Mouse (Mus musculus): ENCODE measurements around the gene Cacna1b. TPM values are rescaled to one million over a fixed set of nuclear protein-coding genes. Genes with fewer than 3 reads are reported as not detected.

The Cacna1b gene
- polyA plus RNA-seq, 1 experiment from 2014 or later, result 10.9 TPM

GRCm38 (mm10) chr2:24762446-24762960 lies 449 bp downstream of the Cacna1b start:
- ATAC-seq (ENCODE audit: low FRiP score), result peak; percentile 71

GRCm38 (mm10) chr2:24761923-24762445 lies 968 bp downstream of the Cacna1b start:
- Histone ChIP-seq H3K9ac (peak overlapping the region; percentile 92), H3K9me3 (no peaks in the 10 kb centered on the region), H3K4me2 (peak overlapping the region; percentile 94), H3K27ac (peak overlapping the region; percentile 90), H3K27me3 (peaks cover 20% of the 10 kb centered on the region), H3K36me3 (peaks cover 17% of the 10 kb centered on the region), H3K4me1 (replicated peaks) (peaks cover 49% of the 10 kb centered on the region), H3K4me3 (peak overlapping the region; percentile 85)
- ATAC-seq (ENCODE audit: low FRiP score), result peak; percentile 69
- WGBS, result under 1% methylated on average over 35 of the region's 35 CpGs

More at GRCm38 (mm10) chr2:24762446-24762960, 449 bp downstream of the Cacna1b start:
- Histone ChIP-seq H3K9me3 (no peaks in the 10 kb centered on the region), H3K4me3 (peak overlapping the region; percentile 85), H3K4me1 (replicated peaks) (peaks cover 49% of the 10 kb centered on the region), H3K27me3 (peaks cover 20% of the 10 kb centered on the region), H3K36me3 (peaks cover 12% of the 10 kb centered on the region), H3K4me2 (peak overlapping the region; percentile 94), H3K9ac (peak overlapping the region; percentile 92), H3K27ac (peak overlapping the region; percentile 90)
- under 1% methylated on average over 52 of the region's 52 CpGs for WGBS

GRCm38 (mm10) chr2:24755276-24755675 lies 7.7 kb downstream of the Cacna1b start:
- Histone ChIP-seq H3K9ac (no peak overlapping the region), H3K4me1 (replicated peaks) (peaks cover 49% of the 10 kb centered on the region), H3K4me3 (no peak overlapping the region), H3K9me3 (no peaks in the 10 kb centered on the region), H3K27me3 (no peaks in the 10 kb centered on the region), H3K36me3 (peaks cover 83% of the 10 kb centered on the region), H3K27ac (no peak overlapping the region), H3K4me2 (no peak overlapping the region)
- WGBS, result 100% methylated on average over 1 of the region's 1 CpGs
- peak; percentile 18; the same call in 1 of the 2 replicates for ATAC-seq (ENCODE audit: low FRiP score)

GRCm38 (mm10) chr2:24752599-24752998 lies 10.4 kb downstream of the Cacna1b start:
- peaks cover 88% of the 10 kb centered on the region for H3K36me3 ChIP-seq
- H3K9ac ChIP-seq, result no peak overlapping the region; the same call in 1 of the 2 replicates
- H3K27ac ChIP-seq, result no peak overlapping the region
- no peak for ATAC-seq (ENCODE audit: low FRiP score)
- no peaks in the 10 kb centered on the region for H3K27me3 ChIP-seq
- H3K4me2 ChIP-seq, result no peak overlapping the region
- H3K4me3 ChIP-seq, result no peak overlapping the region
- 70% methylated on average over 4 of the region's 4 CpGs for WGBS
- H3K4me1 ChIP-seq (replicated peaks), result peaks cover 25% of the 10 kb centered on the region
- H3K9me3 ChIP-seq, result no peaks in the 10 kb centered on the region

- no peak overlapping the region for H3K27ac ChIP-seq
- H3K4me3 ChIP-seq, result no peak overlapping the region
- ATAC-seq (ENCODE audit: low FRiP score), result no peak
- H3K36me3 ChIP-seq, result peaks cover 74% of the 10 kb centered on the region
- H3K9ac ChIP-seq, result no peak overlapping the region
- H3K4me1 ChIP-seq (replicated peaks), result peaks cover 16% of the 10 kb centered on the region
- no peaks in the 10 kb centered on the region for H3K27me3 ChIP-seq
- WGBS, result 78% methylated on average over 3 of the region's 3 CpGs
- H3K9me3 ChIP-seq, result no peaks in the 10 kb centered on the region
- H3K4me2 ChIP-seq, result no peak overlapping the region
Measured at GRCm38 (mm10) chr2:24750051-24750450, 12.9 kb downstream of the Cacna1b start.

GRCm38 (mm10) chr2:24747878-24748277 lies 15.1 kb downstream of the Cacna1b start:
- Histone ChIP-seq H3K27me3 (no peaks in the 10 kb centered on the region), H3K27ac (no peak overlapping the region), H3K4me3 (no peak overlapping the region), H3K9ac (no peak overlapping the region), H3K9me3 (no peaks in the 10 kb centered on the region), H3K4me1 (replicated peaks) (peaks cover 7% of the 10 kb centered on the region; the same call in 1 of the 2 replicates), H3K4me2 (no peak overlapping the region), H3K36me3 (peaks cover 62% of the 10 kb centered on the region)
- WGBS, result 74% methylated on average over 7 of the region's 7 CpGs
- ATAC-seq (ENCODE audit: low FRiP score), result no peak

- no peak overlapping the region for H3K4me3 ChIP-seq
- 83% methylated on average over 5 of the region's 5 CpGs for WGBS
- H3K27ac ChIP-seq, result no peak overlapping the region
- H3K9ac ChIP-seq, result no peak overlapping the region
- no peak for ATAC-seq (ENCODE audit: low FRiP score)
- H3K9me3 ChIP-seq, result no peaks in the 10 kb centered on the region
- peaks cover 15% of the 10 kb centered on the region for H3K36me3 ChIP-seq
- H3K4me1 ChIP-seq (replicated peaks), result peaks cover 6% of the 10 kb centered on the region; the same call in 1 of the 2 replicates
- H3K27me3 ChIP-seq, result no peaks in the 10 kb centered on the region
- H3K4me2 ChIP-seq, result no peak overlapping the region
Measured at GRCm38 (mm10) chr2:24739701-24740100, 23.3 kb downstream of the Cacna1b start.

GRCm38 (mm10) chr2:24733157-24733556 lies 29.8 kb downstream of the Cacna1b start:
- 89% methylated on average over 4 of the region's 4 CpGs for WGBS
- H3K9me3 ChIP-seq, result no peaks in the 10 kb centered on the region
- peaks cover 56% of the 10 kb centered on the region for H3K36me3 ChIP-seq
- no peak overlapping the region for H3K4me3 ChIP-seq
- no peaks in the 10 kb centered on the region for H3K4me1 ChIP-seq (replicated peaks)
- H3K4me2 ChIP-seq, result no peak overlapping the region
- H3K27me3 ChIP-seq, result no peaks in the 10 kb centered on the region
- no peak overlapping the region for H3K9ac ChIP-seq
- ATAC-seq (ENCODE audit: low FRiP score), result no peak
- no peak overlapping the region for H3K27ac ChIP-seq

- no peak for ATAC-seq (ENCODE audit: low FRiP score)
- H3K4me3 ChIP-seq, result no peak overlapping the region
- 92% methylated on average over 4 of the region's 4 CpGs for WGBS
- H3K9me3 ChIP-seq, result no peaks in the 10 kb centered on the region
- H3K36me3 ChIP-seq, result peaks cover 58% of the 10 kb centered on the region
- no peak overlapping the region for H3K4me2 ChIP-seq
- no peak overlapping the region for H3K27ac ChIP-seq
- no peaks in the 10 kb centered on the region for H3K27me3 ChIP-seq
- no peaks in the 10 kb centered on the region for H3K4me1 ChIP-seq (replicated peaks)
- no peak overlapping the region for H3K9ac ChIP-seq
Measured at GRCm38 (mm10) chr2:24725865-24726264, 37.1 kb downstream of the Cacna1b start.

- H3K27ac ChIP-seq, result no peak overlapping the region
- 94% methylated on average over 14 of the region's 14 CpGs for WGBS
- no peak for ATAC-seq (ENCODE audit: low FRiP score)
- no peaks in the 10 kb centered on the region for H3K27me3 ChIP-seq
- H3K9ac ChIP-seq, result no peak overlapping the region
- peaks cover 61% of the 10 kb centered on the region for H3K36me3 ChIP-seq
- no peak overlapping the region for H3K4me2 ChIP-seq
- no peak overlapping the region for H3K4me3 ChIP-seq
- no peaks in the 10 kb centered on the region for H3K9me3 ChIP-seq
- no peaks in the 10 kb centered on the region for H3K4me1 ChIP-seq (replicated peaks)
Measured at GRCm38 (mm10) chr2:24719645-24720379, 43.1 kb downstream of the Cacna1b start.

- no peak overlapping the region for H3K27ac ChIP-seq
- H3K4me3 ChIP-seq, result no peak overlapping the region
- H3K9me3 ChIP-seq, result no peaks in the 10 kb centered on the region
- H3K9ac ChIP-seq, result no peak overlapping the region
- H3K4me2 ChIP-seq, result no peak overlapping the region
- ATAC-seq (ENCODE audit: low FRiP score), result no peak
- H3K27me3 ChIP-seq, result no peaks in the 10 kb centered on the region
- H3K4me1 ChIP-seq (replicated peaks), result no peaks in the 10 kb centered on the region
- 88% methylated on average over 4 of the region's 4 CpGs for WGBS
- H3K36me3 ChIP-seq, result peaks cover 58% of the 10 kb centered on the region
Measured at GRCm38 (mm10) chr2:24718906-24719305, 44.0 kb downstream of the Cacna1b start.

GRCm38 (mm10) chr2:24717963-24718362 lies 45.0 kb downstream of the Cacna1b start:
- H3K4me1 ChIP-seq (replicated peaks), result no peaks in the 10 kb centered on the region
- peaks cover 63% of the 10 kb centered on the region for H3K36me3 ChIP-seq
- no peaks in the 10 kb centered on the region for H3K9me3 ChIP-seq
- no peak overlapping the region for H3K27ac ChIP-seq
- H3K9ac ChIP-seq, result no peak overlapping the region
- ATAC-seq (ENCODE audit: low FRiP score), result no peak
- no peaks in the 10 kb centered on the region for H3K27me3 ChIP-seq
- 93% methylated on average over 7 of the region's 7 CpGs for WGBS
- no peak overlapping the region for H3K4me3 ChIP-seq
- H3K4me2 ChIP-seq, result no peak overlapping the region

Measured in hindbrain, embryonic 13.5 days (tissue).